Mouse (Mus musculus) liver, adult (tissue): ENCODE results near the gene Tbc1d8b.

Source experiments
- GATA4 ChIP-seq: IDR thresholded peaks from 2 replicates; pipeline ENCODE4 v1.6.1; 2014; ENCODE audit warnings: mild to moderate bottlenecking, low read length; ENCODE audit not compliant: insufficient replicate concordance

The Tbc1d8b gene

DNA sequence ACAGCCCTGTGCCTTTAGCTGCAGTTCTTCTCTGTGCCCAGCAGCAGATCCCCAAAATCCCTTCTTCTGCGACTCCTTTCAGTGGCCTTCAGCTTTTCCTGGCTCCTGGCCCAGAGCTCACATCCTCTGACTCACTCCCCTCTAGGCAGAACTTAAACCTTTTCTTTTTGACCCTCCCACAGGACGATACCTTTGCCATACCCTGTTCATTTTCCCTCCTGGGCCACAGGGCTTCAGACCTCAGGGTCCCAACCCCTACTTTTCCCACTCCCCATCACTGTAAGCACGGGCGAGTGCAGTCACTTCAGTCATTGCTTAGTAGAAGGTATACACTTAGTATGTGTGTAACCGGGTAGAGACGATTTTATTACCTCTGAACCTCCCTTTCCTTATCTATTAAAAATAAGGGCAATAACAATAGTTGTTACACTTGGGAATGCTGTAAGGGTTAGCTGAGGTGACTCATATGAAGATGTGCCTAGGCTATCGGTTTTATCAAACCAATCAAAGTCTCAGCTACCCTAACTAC, 90.4 kb downstream of the Tbc1d8b start:
- TF ChIP-seq GATA4: no peak

GRCm38 (mm10) chrX:139777357-139777756, 92.6 kb downstream of the Tbc1d8b start:
- TF ChIP-seq GATA4: no peak

DNA sequence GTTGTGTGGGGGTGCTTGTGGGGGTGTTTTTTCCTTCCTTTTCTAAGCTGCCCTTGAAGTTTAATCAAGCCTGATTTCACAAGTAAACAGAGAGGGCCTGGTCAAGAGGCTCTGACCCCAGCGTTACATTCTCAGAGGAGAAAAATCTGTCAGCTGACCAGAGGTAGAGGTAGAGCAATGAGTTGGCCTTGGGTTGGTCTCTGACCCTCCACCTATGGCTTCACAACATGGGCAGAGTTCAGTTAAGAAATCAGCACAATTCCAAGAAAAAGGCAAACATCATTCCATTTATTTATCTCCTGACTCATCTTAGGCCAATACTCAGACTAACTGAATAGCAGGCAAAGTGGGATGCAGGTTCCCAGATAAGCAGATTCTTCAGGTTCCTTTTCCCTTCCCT, 94.1 kb downstream of the Tbc1d8b start:
- TF ChIP-seq GATA4: no peak

- no peak for TF ChIP-seq GATA4
Measured at GRCm38 (mm10) chrX:139779401-139779800, 94.6 kb downstream of the Tbc1d8b start.

DNA sequence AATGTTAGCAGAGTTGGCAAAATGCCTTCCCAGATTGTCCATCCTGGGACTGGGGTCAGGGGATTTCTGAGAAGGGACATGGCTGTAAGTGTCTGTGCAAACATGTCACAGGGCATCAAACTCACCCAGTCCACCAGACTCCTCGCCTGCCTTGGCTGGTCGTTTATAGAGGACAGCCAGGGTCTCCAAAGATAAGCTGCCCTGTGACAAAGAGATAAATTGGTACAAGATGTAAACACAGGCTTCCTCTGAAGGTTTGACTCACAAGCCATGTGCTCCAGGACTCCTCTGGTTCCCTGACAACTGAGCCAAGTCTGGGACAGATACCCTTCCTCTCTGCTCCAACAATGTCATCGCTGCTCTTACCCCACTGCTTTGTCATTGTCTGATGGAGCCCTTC, 96.2 kb downstream of the Tbc1d8b start:
- no peak for TF ChIP-seq GATA4

DNA sequence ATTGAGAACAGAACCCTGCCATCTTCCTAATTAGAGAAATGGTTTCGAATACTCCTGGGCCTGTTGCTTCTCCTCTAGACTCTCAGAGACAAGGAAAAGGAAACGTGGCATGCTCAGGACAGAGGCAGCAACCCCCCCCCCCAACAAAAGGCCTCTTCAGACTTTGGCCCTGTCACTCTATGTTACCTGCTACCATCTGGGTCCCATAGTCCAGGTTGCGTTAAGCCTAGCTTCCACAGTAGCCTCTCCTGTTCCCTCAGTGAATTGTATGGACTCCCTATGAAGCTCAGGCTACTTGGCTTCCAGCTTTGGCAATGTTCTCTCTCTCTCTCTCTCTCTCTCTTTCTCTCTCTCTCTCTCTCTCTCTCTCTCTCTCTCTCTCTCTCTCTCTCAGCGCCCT, 96.8 kb downstream of the Tbc1d8b start:
- TF ChIP-seq GATA4: no peak

DNA sequence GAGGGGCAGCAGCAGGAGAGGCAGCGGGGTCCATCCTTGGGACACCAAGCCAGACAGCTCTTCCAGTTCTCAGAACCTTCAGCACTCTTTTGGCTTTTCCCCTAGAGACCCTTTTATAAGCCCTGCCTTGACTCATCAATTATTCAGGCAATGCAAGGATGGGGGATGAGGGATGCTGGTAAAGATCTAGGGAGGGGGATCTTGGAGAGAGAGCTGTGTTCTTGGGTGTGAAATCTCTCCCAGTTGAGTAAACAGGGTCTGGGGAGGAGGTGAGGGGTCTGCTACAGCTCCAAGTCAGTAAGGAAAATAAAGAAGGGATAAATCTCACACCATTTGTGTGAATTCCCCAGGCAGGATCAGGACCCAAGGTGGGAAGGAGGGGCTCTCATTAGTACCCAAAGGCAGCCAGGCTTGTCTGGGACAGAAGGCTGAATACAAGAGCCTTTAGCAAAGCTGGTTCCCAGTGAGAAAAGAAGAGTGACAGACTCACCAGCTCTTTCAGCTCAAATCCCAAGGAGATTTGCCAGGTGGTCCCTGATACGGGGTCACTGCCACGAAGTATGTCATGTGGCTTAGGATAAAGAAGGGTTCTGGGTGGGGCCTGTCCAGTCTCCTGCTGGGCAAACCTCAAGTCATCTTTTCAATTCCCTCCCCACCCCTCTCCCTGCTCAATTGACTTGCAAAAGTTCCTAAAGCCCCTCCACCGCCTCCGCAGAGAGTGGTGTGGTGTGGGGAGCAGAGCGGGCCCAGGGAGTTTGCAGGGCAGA, 97.7 kb downstream of the Tbc1d8b start, which contains the start of gene Ripply1:
TSS of gene Ripply1 (minus strand) at position 76 of the 767 bp plus-strand sequence.
- no peak for TF ChIP-seq GATA4

DNA sequence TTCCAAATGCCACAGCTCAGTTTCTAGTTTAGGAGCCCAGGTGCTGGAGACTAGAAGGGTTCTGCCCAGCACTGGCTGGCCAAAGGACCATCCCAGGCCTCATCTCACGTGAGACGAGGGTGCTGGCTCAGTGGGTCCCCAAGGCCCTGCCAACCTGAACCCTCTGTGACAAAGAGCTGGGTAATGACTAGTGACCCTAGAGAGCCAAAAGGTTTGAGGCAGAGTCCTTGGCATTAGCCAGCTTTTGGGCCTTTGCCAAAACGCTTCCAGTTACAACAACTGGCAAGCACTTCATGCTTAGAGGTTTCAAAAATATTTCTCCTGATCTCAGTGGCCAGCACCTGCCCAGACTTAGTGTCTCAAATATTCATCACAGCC, 98.2 kb downstream of the Tbc1d8b start:
- TF ChIP-seq GATA4: no peak

DNA sequence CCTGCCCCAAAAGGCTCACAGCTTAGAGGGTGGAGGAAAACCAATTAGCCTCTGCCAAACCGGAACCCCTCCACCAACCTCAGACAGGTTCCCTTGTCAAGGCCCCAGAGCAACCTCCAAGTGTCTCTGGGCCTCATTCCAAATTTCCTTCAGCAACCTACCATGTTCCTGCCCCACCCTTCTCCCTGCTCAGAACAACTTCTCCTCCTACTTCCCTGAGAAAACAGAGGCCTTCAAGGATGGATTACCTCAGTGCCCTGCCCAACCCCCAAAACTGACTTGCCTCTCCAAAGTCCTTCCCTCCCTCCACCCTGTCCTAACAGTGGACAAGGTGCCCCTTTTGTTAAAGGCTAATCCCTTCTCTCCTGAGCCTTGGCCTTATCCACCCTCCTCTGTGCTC, 101.0 kb downstream of the Tbc1d8b start:
- TF ChIP-seq GATA4: no peak

DNA sequence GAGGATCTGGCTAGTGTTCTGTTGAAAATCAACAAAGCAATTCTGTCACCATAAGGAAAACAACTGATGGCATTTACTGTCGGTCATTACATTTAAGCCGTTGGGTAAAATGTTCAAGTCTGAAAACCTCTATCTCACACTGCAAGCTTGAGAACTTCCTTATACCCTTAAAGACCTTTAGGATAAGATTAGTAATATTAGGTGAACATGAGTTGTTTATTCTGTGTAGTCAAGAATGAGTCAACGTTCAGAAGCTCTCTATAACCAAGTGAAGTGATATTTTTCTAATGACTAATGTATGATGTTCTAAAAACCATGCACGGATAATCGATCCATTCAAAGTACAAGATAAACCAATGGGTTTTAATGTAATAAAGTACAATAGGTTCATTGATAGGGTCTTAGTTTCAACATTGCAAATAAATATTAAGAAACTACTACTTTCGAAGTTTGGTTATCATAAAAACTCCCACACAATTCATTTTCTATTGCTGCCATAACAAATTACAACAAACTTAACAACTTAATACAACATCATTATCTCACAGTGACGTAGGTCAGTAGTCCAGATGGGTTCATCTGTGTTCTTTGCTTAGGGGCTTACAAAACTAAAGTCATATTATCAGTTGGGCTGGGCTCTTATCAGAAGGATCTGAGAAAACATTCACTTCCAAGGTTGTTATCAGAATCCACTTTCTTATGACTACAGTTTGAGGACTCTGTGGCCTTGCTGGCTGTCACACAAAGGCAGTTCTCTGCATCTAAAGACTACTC, 109.5 kb downstream of the Tbc1d8b start:
- TF ChIP-seq GATA4: no peak

- no peak for TF ChIP-seq GATA4
Measured at GRCm38 (mm10) chrX:139796037-139796436, 111.2 kb downstream of the Tbc1d8b start.

DNA sequence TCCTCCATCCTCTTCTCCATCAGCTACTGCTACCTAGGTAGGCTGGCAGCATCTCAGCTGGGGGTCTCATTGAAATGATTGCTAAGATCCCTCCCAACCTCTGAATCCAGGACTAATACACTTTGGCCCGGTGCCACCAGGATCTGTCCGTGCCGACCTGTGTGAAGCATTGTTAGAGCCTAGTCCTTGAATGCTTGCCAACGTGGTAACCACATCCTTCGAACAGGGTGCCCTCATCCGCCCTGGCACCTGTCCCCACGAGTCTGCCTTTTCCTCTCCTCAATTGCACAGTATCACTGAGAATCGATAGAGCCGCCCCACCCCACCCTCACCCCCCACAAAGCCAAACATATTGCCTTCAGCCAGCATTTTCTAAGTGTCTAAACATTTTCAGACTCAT, 113.1 kb downstream of the Tbc1d8b start:
- no peak for TF ChIP-seq GATA4

DNA sequence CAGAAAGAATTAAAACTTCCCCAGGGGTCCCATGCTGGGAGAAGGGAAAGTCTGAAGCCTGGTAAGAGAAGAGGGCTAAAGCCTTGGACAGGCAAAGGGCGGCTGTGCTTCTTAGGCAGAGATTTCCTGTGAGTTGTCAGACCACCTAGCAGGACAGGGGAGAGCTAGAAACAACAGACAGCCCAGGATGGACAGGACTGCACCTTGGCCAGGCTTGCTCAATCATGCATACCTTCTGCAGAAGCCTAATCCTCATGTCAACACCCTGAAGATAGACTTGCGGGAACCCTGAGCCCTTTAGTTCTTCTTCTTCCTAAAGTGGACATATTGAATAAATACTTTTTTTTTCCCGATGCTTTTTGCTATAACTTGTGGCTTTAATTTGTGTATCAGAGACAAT, 115.2 kb downstream of the Tbc1d8b start:
- TF ChIP-seq GATA4: no peak

- no peak for TF ChIP-seq GATA4
Measured at GRCm38 (mm10) chrX:139800406-139800878, 115.6 kb downstream of the Tbc1d8b start, which contains the start of gene Cldn2. Gene Cldn2, plus strand, starts transcription at chrX:139800828.
